Mouse (Mus musculus): ENCODE results near the gene Rhbdl3.

DNA sequence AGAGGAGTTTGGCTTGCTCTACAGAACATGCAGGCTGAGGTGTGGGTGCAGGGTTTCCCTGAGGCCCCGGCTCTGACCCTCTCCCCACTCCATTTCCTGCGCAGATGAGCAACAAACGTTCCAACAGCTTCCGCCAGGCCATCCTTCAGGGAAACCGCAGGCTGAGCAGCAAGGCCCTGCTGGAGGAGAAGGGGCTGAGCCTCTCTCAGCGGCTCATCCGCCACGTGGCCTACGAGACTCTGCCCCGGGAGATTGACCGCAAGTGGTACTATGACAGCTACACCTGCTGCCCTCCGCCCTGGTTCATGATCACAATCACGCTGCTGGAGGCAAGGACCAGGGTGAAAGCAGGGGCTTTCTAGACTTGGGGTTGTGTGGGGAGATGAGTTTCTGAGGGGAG, 22.5 kb downstream of the Rhbdl3 start:
- TF ChIP-seq CTCF (IDR thresholded peaks at IDR 0.05; ENCODE audit: extremely low read depth, insufficient read depth, low read length) (no peak), POLR2A (IDR thresholded peaks at IDR 0.05; ENCODE audit: extremely low read depth, insufficient read depth, low read length) (no peak)

Data from cortical plate, adult 2 months (tissue).